Mouse (Mus musculus) forebrain, embryonic 12.5 days (tissue): Measurements from ENCODE around the gene Gm20388. TPM values are rescaled to one million over a fixed set of nuclear protein-coding genes. Genes with fewer than 3 reads are reported as not detected.

Source experiments
- ATAC-seq: fragments of 200-750 bp; cut with Nextera tagmentation; 2 replicates; pipeline ENCODE4 v1.8.0; 2017; ENCODE audit warnings: moderate TSS enrichment; ENCODE audit not compliant: low FRiP score
- H3K27ac ChIP-seq: fragments of 300-500 bp; sonication (generic); 2 replicates; pipeline ENCODE4 v1.5.1; 2016; ENCODE audit warnings: mild to moderate bottlenecking
- H3K27me3 ChIP-seq: fragments of 300-500 bp; sonication (generic); 2 replicates; pipeline ENCODE4 v1.6.1; 2016; ENCODE audit warnings: mild to moderate bottlenecking
- H3K36me3 ChIP-seq: fragments of 300-500 bp; sonication (generic); replicated peaks from 2 replicates; pipeline ENCODE4 v1.6.1; 2016; ENCODE audit warnings: mild to moderate bottlenecking
- H3K4me1 ChIP-seq: fragments of 300-500 bp; sonication (generic); 2 replicates; pipeline ENCODE4 v1.6.1; 2016
- H3K4me2 ChIP-seq: fragments of 300-500 bp; sonication (generic); 2 replicates; pipeline ENCODE4 v1.6.1; 2016; ENCODE audit warnings: mild to moderate bottlenecking, moderate library complexity
- H3K4me3 ChIP-seq: fragments of 300-500 bp; sonication (generic); replicated peaks from 2 replicates; pipeline ENCODE4 v1.5.1; 2016; ENCODE audit warnings: mild to moderate bottlenecking
- H3K9ac ChIP-seq: fragments of 300-500 bp; sonication (generic); 2 replicates; pipeline ENCODE4 v1.6.1; 2016; ENCODE audit warnings: mild to moderate bottlenecking
- H3K9me3 ChIP-seq: fragments of 300-500 bp; sonication (generic); 2 replicates; pipeline ENCODE4 v1.6.1; 2016
- WGBS: fragments of 180-500 bp; shearing (Covaris S2); methylation state at CpG from one replicate; pipeline ENCODE4 v1.1.7; 2016; 5-methylcytosine and 5-hydroxymethylcytosine counted together
- polyA plus RNA-seq: library from polyadenylated mRNA; unstranded; fragments of >200 nt; fragmentation: Nextera tagmentation; extraction: Ambion mirVana; gene quantifications from 2 replicates; pipeline ENCODE4 v1.2.1, GENCODE M21; 2016

Gm20388 gene
- polyA plus RNA-seq, 1 experiment from 2014 or later = not detected

GRCm38 (mm10) chr8:120685591-120685990 lies 775.0 kb downstream of the Gm20388 start:
- Histone ChIP-seq H3K4me3 (no peak overlapping the region), H3K27ac (no peak overlapping the region), H3K9me3 (no peaks in the 10 kb centered on the region), H3K9ac (no peak overlapping the region), H3K27me3 (peaks cover 12% of the 10 kb centered on the region; the same call in 1 of the 2 replicates), H3K36me3 (no peaks in the 10 kb centered on the region), H3K4me2 (no peak overlapping the region), H3K4me1 (no peaks in the 10 kb centered on the region)
- 74% methylated on average over 8 of the region's 8 CpGs for WGBS
- ATAC-seq = no peak

GRCm38 (mm10) chr8:120686051-120686450 lies 775.4 kb downstream of the Gm20388 start:
- WGBS = 84% methylated on average over 13 of the region's 13 CpGs
- H3K4me1 ChIP-seq = no peaks in the 10 kb centered on the region
- H3K9me3 ChIP-seq = no peaks in the 10 kb centered on the region
- no peak overlapping the region for H3K27ac ChIP-seq
- no peak overlapping the region for H3K4me3 ChIP-seq
- ATAC-seq = no peak
- no peak overlapping the region for H3K9ac ChIP-seq
- H3K36me3 ChIP-seq = no peaks in the 10 kb centered on the region
- peaks cover 12% of the 10 kb centered on the region; the same call in 1 of the 2 replicates for H3K27me3 ChIP-seq
- no peak overlapping the region for H3K4me2 ChIP-seq

- Histone ChIP-seq H3K27me3 (peaks cover 12% of the 10 kb centered on the region; the same call in 1 of the 2 replicates), H3K4me1 (no peaks in the 10 kb centered on the region), H3K4me3 (no peak overlapping the region), H3K27ac (no peak overlapping the region), H3K36me3 (no peaks in the 10 kb centered on the region), H3K9me3 (no peaks in the 10 kb centered on the region), H3K4me2 (no peak overlapping the region), H3K9ac (no peak overlapping the region)
- no peak for ATAC-seq
- WGBS = 80% methylated on average over 5 of the region's 5 CpGs
Observed at GRCm38 (mm10) chr8:120686576-120686975, 775.9 kb downstream of the Gm20388 start.

- Histone ChIP-seq H3K4me1 (no peaks in the 10 kb centered on the region), H3K4me2 (no peak overlapping the region), H3K27ac (no peak overlapping the region), H3K9ac (no peak overlapping the region), H3K4me3 (no peak overlapping the region), H3K36me3 (no peaks in the 10 kb centered on the region), H3K9me3 (no peaks in the 10 kb centered on the region), H3K27me3 (peaks cover 12% of the 10 kb centered on the region; the same call in 1 of the 2 replicates)
- ATAC-seq = no peak
- WGBS = 83% methylated on average over 8 of the region's 8 CpGs
Observed at GRCm38 (mm10) chr8:120687786-120688185, 777.1 kb downstream of the Gm20388 start.

GRCm38 (mm10) chr8:120688511-120688910 lies 777.9 kb downstream of the Gm20388 start:
- Histone ChIP-seq H3K9ac (no peak overlapping the region), H3K9me3 (no peaks in the 10 kb centered on the region), H3K27ac (no peak overlapping the region), H3K4me1 (no peaks in the 10 kb centered on the region), H3K4me2 (no peak overlapping the region), H3K4me3 (no peak overlapping the region), H3K36me3 (no peaks in the 10 kb centered on the region), H3K27me3 (peaks cover 12% of the 10 kb centered on the region; the same call in 1 of the 2 replicates)
- 91% methylated on average over 7 of the region's 7 CpGs for WGBS
- no peak for ATAC-seq

GRCm38 (mm10) chr8:120692934-120693333 lies 782.3 kb downstream of the Gm20388 start:
- Histone ChIP-seq H3K4me2 (no peak overlapping the region), H3K27ac (no peak overlapping the region), H3K36me3 (no peaks in the 10 kb centered on the region), H3K4me3 (no peak overlapping the region), H3K27me3 (peaks cover 4% of the 10 kb centered on the region; the same call in 1 of the 2 replicates), H3K9me3 (no peaks in the 10 kb centered on the region), H3K9ac (no peak overlapping the region), H3K4me1 (no peaks in the 10 kb centered on the region)
- WGBS = 79% methylated on average over 4 of the region's 4 CpGs
- no peak for ATAC-seq

GRCm38 (mm10) chr8:120693861-120694493 lies 783.3 kb downstream of the Gm20388 start:
- WGBS = 61% methylated on average over 22 of the region's 22 CpGs
- H3K9ac ChIP-seq = no peak overlapping the region
- H3K4me2 ChIP-seq = no peak overlapping the region
- no peaks in the 10 kb centered on the region for H3K36me3 ChIP-seq
- H3K4me3 ChIP-seq = no peak overlapping the region
- peaks cover 4% of the 10 kb centered on the region; the same call in 1 of the 2 replicates for H3K27me3 ChIP-seq
- ATAC-seq = no peak
- H3K4me1 ChIP-seq = no peaks in the 10 kb centered on the region
- no peak overlapping the region for H3K27ac ChIP-seq
- H3K9me3 ChIP-seq = no peaks in the 10 kb centered on the region

- Histone ChIP-seq H3K4me3 (no peak overlapping the region), H3K27me3 (peaks cover 4% of the 10 kb centered on the region; the same call in 1 of the 2 replicates), H3K4me1 (no peaks in the 10 kb centered on the region), H3K4me2 (no peak overlapping the region), H3K27ac (no peak overlapping the region), H3K9ac (no peak overlapping the region), H3K36me3 (no peaks in the 10 kb centered on the region), H3K9me3 (no peaks in the 10 kb centered on the region)
- WGBS = 79% methylated on average over 13 of the region's 13 CpGs
- ATAC-seq = no peak
Observed at GRCm38 (mm10) chr8:120696401-120697153, 785.9 kb downstream of the Gm20388 start.

GRCm38 (mm10) chr8:120697154-120697978 lies 786.7 kb downstream of the Gm20388 start:
- Histone ChIP-seq H3K4me2 (no peak overlapping the region), H3K9ac (no peak overlapping the region), H3K4me1 (no peaks in the 10 kb centered on the region), H3K27me3 (peaks cover 4% of the 10 kb centered on the region; the same call in 1 of the 2 replicates), H3K36me3 (no peaks in the 10 kb centered on the region), H3K4me3 (no peak overlapping the region), H3K27ac (no peak overlapping the region), H3K9me3 (no peaks in the 10 kb centered on the region)
- ATAC-seq = no peak
- WGBS = 85% methylated on average over 17 of the region's 17 CpGs

GRCm38 (mm10) chr8:120697979-120698272 lies 787.3 kb downstream of the Gm20388 start:
- H3K9me3 ChIP-seq = no peaks in the 10 kb centered on the region
- H3K27ac ChIP-seq = no peak overlapping the region
- no peaks in the 10 kb centered on the region for H3K36me3 ChIP-seq
- H3K9ac ChIP-seq = no peak overlapping the region
- no peak overlapping the region for H3K4me2 ChIP-seq
- H3K4me3 ChIP-seq = no peak overlapping the region
- no peaks in the 10 kb centered on the region for H3K4me1 ChIP-seq
- ATAC-seq = no peak
- peaks cover 4% of the 10 kb centered on the region; the same call in 1 of the 2 replicates for H3K27me3 ChIP-seq

GRCm38 (mm10) chr8:120698426-120698825 lies 787.8 kb downstream of the Gm20388 start:
- Histone ChIP-seq H3K27ac (no peak overlapping the region), H3K36me3 (no peaks in the 10 kb centered on the region)
- WGBS = 90% methylated on average over 7 of the region's 7 CpGs

GRCm38 (mm10) chr8:120699079-120699478 lies 788.4 kb downstream of the Gm20388 start:
- H3K4me2 ChIP-seq = no peak overlapping the region
- no peak overlapping the region for H3K27ac ChIP-seq
- H3K36me3 ChIP-seq = no peaks in the 10 kb centered on the region
- 83% methylated on average over 6 of the region's 6 CpGs for WGBS
- H3K9ac ChIP-seq = no peak overlapping the region
- no peaks in the 10 kb centered on the region for H3K9me3 ChIP-seq
- no peak for ATAC-seq
- H3K4me3 ChIP-seq = no peak overlapping the region
- no peaks in the 10 kb centered on the region for H3K4me1 ChIP-seq
- H3K27me3 ChIP-seq = peaks cover 4% of the 10 kb centered on the region; the same call in 1 of the 2 replicates

More at GRCm38 (mm10) chr8:120698426-120698825, 787.8 kb downstream of the Gm20388 start:
- Histone ChIP-seq H3K9me3 (no peaks in the 10 kb centered on the region), H3K4me1 (no peaks in the 10 kb centered on the region), H3K4me3 (no peak overlapping the region), H3K9ac (no peak overlapping the region), H3K27me3 (peaks cover 4% of the 10 kb centered on the region; the same call in 1 of the 2 replicates), H3K4me2 (no peak overlapping the region)
- ATAC-seq = no peak
